Mouse (Mus musculus): Measurements from ENCODE around the gene BC005624.

GRCm38 (mm10) chr2:31002857-31003256 lies 20.9 kb upstream of the BC005624 start:
- TF ChIP-seq CTCF (IDR thresholded peaks at IDR 0.05; ENCODE audit: low read depth, low read length) (no peak), TAL1 (conservative IDR thresholded peaks at IDR 0.05; ENCODE audit: low read depth, low read length) (no peak)

Data from G1E (cell line).